Mouse (Mus musculus): ENCODE results near the gene Mettl17.
A peak's percentile ranks its signal among the peaks of the same experiment; 100 is the strongest.
"Not testable (repeated sequence)": the region's sequence is repeated elsewhere in the genome, so short reads cannot be mapped to it uniquely, and the experiment has no call there.

Gene Mettl17

DNA sequence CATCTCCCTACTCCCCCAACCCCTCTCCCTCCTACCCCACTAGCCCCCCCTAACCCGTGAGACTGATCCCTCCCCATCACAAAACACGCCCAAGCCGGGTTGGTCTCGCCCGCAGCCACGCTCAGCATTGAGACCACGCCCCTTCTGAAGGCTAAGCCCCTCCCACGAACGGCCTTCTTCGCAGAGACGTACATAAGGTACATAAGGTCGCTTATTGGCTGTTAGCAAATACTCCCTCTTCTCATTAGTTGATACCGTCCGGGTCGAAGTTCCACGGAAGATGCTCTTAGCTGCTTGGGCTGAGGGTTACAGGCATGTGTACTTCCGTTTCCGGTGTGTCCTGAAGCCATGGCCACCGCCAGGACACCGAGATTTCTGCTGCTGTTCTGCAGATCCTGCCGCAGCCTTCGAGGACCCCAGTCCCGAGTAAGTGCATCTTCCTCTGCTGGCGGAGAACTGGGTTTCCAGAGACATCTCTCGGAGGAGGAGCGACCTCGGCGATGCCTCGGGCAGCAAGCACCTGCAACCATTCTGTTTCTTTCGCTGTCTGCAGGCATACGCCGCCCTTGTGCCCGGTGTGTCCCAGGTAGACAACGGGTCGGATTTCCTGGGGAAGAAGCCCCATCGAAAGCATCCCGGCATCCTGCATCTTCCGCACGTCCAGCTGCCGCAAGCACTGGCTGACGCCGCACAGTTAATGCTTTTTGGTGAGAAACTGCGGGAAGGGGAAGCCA lies at the start of gene Mettl17:
Gene Mettl17 (plus strand): TSS at position 245 of the 734 bp plus-strand sequence.
- peak; percentile 92 for DNase-seq (ENCODE audit: low spot score)

DNA sequence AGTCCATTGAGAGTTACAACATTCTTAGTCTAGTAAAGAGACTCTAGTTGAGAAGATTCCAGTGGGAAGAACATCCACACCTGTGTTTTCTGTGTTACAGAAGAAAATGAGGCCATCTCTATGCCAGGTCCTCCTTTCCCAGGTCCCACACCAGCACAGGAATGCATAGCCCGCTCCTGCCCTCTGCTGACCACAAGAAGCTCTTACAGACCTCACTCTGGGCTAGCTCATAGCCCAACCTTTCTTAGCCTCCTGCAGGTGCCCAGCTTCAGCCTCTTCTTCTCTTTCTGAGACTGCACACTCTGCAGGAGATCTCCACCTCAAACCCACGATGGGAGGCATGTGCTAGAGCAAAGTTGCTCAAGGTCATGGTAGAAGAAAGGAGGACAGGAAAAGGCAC lies 46.2 kb upstream of the Mettl17 start:
- DNase-seq (ENCODE audit: low spot score), result not testable (repeated sequence)

DNA sequence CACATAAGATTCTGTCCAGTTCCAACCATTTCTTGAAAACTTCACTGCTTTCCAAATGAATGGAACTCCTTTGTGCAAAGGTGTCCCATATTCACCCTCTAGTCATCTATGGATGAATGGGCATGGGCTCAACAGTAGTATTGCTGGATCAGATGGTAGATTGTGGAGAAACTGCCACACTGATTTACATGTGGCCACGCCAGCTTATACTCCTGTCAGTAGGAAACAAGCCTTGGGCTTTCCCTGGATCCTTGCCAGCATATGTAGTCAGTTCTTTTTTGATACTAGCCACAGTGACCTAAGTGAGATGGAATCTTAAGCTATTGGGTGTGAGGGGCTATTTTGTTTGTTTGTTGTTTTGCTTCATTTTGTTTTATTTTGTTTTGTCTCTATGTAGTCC lies 42.4 kb upstream of the Mettl17 start:
- DNase-seq (ENCODE audit: low spot score), result no peak

DNA sequence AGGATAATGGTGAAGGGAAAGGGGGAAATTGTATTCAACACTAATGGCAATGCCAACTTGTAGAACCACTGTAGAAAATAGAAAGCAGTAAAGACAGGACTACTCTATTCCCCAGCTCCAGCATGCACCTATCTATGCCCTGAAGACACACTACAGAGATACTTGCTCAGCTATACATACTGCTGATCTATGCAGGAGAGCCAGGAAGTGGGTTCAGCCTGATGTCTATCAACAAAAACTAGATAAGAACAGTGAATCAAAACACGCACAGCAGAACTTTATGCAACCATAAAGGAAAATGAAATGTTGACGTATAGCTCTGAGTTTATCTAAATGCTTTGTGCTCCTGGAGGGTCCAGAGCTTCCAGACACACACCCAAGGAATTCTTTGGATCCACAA lies 41.9 kb upstream of the Mettl17 start:
- no peak for DNase-seq (ENCODE audit: low spot score)

DNA sequence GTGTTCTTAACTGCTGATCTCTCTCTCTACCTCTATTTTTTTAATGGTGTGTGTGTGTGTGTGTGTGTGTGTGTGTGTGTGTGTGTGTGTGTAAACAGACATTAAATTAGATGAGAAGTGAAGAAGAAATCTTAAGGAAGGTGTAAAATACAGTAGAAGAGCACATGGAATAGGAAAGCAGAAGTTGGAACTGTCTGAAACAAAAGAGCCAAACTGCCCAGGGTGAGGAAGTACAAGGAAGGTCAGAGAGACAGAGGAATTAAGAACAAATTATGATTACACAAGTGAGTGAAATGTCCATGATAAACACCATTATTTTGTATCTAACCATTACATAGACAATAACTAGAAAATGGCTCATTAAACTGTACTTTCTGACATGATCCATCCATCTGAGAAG lies 40.8 kb upstream of the Mettl17 start:
- DNase-seq (ENCODE audit: low spot score), result no peak

DNA sequence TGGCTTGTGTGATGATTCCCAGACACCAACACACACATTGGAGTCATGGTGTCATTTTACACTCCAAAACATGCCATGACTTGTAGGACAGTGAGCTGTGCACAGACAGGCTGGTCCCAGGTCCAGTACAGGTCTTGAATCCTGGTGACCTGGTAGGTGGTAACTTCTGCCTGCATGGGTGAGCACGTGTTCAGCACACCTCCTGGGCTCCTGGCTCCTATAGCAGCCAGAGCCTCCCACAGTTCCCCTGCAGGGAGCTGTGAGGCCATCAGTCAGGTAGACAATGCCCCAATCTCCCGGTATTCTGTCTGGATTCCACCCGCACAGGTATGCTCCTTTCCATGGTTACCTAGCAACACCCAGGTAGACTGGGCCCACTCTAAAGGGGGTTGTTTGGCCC lies 38.1 kb upstream of the Mettl17 start:
- no peak for DNase-seq (ENCODE audit: low spot score)

DNA sequence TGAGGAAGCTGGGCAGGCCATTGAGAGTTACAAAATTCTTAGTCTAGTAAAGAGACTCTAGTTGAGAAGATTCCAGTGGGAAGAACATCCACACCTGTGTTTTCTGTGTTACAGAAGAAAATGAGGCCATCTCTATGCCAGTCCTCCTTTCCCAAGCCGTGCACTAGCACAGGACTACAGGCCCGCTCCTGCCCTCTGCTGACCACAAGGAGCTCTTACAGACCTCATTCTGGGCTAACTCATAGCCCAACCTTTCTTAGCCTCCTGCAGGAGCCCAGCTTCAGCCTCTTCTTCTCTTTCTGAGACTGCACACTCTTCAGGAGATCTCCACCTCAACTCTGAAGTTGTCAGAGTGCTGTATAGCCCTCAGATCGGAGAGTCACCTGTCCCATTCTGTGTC lies 33.6 kb upstream of the Mettl17 start:
- not testable (repeated sequence) for DNase-seq (ENCODE audit: low spot score)

DNA sequence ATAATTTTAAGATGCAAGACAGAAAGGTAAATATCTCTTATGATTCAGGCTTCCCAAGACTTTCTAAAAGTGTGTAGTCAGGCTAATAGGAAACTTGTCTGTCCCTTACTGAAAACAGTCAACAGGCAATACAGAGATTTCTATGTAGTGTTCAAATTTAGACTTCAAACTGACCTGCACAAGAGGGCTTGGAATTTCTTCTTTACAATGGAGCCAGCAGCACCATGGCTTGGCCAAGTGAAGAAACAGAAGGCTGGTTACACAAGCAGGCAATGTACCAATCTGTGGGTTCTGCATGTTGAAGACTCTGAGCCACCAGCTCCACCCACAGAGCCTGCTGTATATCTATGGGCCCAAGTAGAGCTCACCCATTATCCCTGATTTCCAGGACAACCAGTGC lies 31.2 kb upstream of the Mettl17 start, which contains the start of gene Ear6:
Gene Ear6 (plus strand): TSS at position 301 of the 400 bp plus-strand sequence.
- DNase-seq (ENCODE audit: low spot score), result no peak

DNA sequence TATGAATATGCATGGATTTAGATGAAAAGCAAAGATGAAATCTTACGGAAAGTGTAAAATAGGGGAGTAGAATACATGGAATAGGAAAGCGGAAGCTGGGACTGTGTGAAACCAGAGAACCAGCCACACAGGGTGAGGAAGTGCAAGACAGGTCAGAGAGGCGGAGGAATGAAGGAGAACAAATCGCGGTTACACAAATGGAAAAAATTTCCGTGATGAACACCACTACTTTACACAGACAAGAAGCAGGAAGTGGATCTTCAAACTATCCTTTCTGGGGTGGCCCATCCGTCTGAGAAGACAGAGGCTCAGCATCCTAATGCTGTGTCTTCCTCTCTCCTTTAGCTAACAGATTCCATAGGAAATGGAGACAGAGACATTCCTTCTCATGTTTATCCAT lies 29.4 kb upstream of the Mettl17 start:
- not testable (repeated sequence) for DNase-seq (ENCODE audit: low spot score)

DNA sequence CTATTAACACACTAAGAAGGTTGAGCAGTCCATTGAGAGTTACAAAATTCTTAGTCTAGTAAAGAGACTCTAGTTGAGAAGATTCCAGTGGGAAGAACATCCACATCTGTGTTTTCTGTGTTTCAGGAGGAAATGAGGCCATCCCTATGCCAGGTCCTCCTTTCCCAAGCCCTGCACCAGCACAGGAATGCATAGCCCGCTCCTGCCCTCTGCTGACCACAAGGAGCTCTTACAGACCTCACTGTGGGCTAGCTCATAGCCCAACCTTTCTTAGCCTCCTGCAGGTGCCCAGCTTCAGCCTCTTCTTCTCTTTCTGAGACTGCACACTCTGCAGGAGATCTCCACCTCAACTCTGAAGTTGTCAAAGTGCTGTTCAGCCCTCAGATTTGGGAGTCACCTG lies 21.0 kb upstream of the Mettl17 start:
- not testable (repeated sequence) for DNase-seq (ENCODE audit: low spot score)

DNA sequence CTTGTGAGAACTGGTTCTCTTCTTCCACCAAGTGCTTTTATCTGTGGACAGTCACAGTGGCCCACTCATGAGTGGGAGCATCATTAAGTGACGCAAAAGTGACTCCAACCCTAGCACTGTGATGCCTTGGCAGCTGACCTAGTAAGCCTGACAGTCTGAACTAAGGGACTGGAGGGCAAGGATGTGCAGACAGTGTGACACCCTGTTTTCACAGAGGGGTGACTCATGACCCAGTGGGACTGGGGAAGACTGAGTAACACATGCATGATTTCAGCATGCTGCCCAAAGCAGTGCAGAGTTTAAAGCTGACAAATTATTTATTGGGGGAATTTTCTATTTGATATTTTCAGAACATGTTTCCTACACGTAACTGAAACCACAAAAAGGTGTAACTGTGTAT lies 13.9 kb upstream of the Mettl17 start:
- DNase-seq (ENCODE audit: low spot score), result no peak

DNA sequence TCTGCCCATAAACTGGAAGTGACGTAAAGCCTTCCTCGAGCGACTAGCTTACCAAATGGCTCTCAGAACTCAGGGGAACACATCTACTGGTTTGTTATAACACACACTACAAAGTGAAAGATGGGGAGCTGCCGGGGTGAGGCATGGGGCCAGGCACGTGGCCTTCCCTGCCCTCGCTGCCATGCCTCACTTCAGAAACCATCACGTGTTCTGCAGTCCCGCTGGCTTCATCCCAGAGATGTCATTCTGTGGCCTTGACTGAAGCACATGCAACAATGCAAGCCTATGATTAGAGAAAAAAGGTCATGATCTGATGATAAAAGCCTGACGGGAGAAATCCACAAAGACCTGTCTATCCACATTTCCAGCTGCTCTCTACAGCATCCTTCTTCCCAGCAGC lies 12.9 kb upstream of the Mettl17 start:
- DNase-seq (ENCODE audit: low spot score), result no peak

DNA sequence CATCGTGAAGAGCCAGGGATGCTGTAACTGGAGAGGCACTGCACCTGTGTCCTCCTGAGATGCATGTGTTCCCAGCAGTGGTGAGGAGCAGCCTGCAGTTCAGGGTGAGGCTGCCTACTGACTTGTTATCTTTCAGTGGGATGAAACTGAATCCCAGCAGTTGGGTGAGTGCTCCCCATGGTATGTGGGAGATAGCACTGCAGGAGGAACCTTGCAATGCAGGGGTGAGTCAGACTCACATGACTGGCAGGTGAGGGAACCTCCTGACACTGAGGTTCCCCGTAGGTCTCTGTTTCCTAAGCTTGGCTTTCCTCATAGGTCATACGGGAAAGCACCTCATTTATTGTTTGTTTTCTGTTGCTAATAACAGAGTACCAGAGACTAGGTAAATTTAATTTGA lies 7.1 kb upstream of the Mettl17 start:
- DNase-seq (ENCODE audit: low spot score), result no peak

DNA sequence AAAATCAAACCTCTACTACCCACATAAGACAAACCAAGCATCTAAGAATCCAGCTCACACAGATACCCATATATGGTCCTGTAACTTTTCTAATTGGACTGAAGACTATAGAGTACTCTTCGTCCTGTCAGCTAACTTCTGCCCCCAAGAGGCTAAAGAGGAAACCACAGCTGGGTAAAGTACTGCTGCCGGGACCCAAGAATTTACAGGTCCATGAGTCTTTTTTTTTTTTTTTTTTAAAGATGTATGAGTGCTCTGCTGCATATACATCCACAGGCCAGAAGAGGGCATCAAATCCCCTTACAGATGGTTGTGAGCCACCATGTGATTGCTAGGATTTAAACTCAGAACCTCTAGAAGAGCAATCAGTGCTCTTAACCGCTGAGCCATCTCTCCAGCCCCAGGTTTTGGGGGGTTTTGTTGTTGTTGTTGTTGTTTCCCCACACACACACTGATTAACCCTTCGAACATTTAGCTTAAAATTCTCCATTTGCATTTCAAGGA lies 1.1 kb upstream of the Mettl17 start:
- DNase-seq (ENCODE audit: low spot score), result peak; percentile 72

DNA sequence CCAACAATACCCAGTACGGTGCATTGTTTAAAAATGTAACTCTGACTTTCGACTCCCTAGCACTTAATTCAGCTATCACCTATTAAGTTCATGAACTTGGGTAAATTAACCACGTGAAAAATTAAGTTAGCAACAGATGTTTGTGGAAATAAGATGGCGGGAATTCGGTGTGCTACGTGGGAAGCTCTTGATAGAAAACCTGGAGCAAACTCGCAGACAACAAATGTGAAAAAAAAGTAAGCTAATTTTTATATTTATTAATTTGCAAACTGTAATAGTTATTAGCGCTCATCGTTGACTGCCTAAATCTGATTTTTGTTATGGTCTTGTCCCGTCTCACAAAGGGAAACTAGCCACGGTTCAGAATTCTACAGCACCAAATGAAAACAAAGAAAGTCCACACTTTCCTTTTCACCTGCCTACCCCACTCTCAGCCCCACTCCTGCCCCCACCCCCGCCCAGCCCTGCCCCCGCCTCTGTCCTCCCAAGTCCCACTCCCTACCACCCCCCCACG lies 554 bp upstream of the Mettl17 start:
- DNase-seq (ENCODE audit: low spot score), result no peak

DNA sequence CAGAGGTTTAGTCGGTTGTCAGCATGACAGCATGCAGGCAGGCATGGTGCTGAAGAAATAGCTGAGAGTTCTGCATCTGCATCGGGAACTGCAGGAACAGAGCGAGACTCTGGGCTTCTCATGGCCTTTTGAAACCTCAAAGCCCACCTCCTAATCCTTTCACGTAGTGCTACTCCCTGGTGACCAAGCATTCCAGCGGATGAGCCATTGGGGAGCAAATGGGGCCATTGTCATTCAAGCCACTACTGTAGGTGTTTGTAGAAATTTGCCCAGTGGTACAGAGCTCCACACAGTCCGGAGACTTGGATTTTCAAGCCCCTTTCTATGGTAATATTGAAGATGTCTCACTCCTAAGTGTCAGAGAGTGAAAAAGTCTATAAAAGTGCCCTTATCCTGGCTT lies 1.4 kb downstream of the Mettl17 start:
- DNase-seq (ENCODE audit: low spot score), result no peak

DNA sequence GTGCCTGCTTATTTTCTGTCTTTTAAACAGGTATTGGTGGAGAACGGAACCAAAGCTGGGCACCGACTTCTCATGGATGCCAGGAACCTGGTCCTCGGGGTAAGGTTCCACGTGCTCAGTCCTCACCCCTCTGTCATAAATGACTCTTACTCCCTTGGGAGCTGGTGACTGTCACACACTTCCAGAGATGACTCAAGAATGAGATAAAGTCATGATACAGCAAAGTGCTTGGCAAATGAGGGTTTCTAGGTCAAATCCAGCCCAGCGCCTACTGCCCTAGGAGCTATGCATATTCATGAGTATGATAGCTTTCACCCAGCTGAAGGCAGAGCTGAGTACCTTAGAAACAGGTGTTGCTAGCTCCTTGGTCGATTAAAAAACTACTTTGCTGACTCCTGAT lies 5.2 kb downstream of the Mettl17 start:
- DNase-seq (ENCODE audit: low spot score), result no peak

DNA sequence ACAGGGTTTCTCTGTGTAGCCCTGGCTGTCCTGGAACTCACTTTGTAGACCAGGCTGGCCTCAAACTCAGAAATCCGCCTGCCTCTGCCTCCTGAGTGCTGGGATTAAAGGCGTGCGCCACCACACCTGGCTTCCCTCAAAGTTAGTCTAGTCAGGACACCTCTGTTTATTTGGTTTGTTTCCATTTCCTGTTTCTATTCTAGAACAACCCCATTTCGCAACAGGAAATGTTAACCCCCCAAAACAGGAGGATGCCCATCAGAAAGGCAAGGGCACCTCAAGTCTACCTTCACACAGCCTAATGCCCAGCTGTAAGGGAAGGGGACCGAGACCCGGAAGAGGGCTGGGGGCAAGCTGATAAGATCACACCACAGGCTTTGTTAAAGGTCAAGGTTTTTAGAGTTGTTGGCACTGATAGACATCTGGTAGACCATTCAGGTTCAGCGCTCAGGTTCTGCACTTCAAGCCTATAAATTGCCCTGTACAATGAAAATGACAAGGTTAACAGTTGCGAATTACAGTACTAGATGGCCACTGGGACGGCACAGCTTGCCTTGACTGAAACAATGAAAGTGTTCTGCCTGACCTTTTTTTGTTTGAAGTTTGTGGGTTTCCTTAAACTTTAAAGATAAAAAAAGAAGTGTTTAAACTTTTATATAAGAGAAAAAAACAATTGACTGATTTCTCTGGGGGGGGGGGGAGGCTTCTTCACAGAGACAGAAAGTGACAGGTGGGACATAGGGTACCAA lies 7.7 kb downstream of the Mettl17 start, which contains the start of gene Slc39a2:
Gene Slc39a2 (plus strand): TSS at position 699 of the 749 bp plus-strand sequence.
- no peak for DNase-seq (ENCODE audit: low spot score)

DNA sequence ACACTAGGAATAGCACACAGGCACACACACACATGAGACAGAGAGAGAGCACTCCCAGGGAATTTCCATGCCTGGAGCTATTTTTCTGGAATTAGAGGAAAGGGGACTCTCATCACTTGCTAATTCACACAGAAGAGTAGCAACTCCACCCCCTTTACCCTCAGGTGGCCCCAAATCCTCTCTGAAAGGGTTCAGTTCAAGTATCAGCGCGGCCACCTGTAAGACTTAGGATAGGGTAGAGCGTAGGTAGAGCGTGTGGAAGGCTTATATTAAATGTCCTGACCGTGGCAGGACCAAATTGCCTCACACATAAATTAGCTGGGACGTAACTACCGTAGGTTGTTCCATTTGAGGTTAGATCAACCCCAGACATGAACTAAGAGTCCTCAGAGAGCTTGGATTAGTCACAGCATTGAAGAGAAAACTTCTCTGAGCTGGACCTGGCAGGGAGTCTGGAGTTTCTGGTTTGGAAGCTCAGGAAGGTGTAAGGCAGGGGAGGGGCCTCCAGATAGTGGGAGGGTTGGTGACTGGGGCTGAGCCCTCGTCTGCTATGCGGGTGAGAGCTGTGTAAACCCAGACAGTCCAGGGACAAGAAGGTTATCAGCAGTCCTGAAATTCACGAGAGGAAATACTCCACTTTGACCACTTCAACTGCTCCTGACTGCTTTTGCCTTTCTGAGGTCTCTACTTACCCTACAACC lies 8.6 kb downstream of the Mettl17 start:
- no peak for DNase-seq (ENCODE audit: low spot score)

DNA sequence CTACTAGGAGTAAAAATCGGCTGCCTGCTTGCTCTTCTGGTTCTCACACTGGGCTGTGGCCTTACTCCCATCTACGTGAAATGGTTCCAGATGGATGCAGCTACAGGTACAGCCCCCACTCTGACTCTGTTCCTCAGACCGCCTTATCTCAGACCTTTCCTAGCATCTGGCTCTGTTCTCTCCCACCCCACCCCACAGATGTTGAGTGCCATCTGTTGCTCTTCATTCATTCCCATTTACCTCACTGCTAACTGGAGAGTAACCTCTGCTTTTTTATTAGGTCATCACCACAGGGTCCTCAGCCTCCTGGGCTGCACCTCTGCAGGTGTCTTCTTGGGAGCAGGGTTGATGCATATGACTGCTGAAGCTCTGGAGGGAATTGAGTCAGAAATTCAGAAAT lies 9.2 kb downstream of the Mettl17 start:
- no peak for DNase-seq (ENCODE audit: low spot score)

DNA sequence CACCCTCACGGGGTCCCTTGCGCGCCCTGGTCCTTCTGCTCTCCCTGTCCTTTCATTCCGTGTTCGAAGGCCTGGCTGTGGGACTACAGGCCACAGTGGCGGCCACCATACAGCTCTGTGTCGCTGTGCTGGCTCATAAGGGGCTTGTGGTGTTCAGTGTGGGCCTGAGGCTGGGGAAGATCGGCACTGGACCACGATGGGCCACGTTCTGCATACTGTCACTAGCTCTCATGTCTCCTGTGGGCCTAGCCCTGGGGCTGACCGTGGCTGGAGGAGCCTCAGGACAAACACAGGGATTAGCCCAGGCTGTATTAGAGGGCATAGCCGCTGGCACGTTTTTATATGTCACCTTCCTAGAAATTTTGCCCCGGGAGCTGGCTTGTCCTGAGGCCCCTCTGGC lies 10.4 kb downstream of the Mettl17 start:
- no peak for DNase-seq (ENCODE audit: low spot score)

DNA sequence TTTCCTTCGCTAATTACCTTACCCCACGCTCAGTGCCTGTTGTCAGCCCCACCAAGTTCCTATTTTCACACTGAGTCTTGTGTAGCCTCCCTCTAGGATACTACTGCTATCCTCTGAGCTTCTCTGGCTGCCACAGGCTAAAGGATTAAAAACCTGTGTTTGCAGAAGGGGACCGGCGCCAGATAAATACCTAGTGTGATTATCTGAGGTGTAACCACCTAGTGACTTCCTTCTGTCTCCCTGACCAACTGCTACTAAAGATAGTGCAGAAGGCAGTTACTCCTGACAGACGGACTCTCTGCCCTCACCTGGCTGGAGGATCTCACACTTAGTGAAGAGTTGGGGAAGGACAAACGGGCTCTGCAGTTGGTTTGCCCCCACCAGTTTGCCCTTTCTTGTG lies 11.4 kb downstream of the Mettl17 start:
- DNase-seq (ENCODE audit: low spot score), result no peak

Data from testis, postnatal 14 days (tissue).